Mouse (Mus musculus) limb, embryonic 11.5 days (tissue): Measurements from ENCODE around the gene Pgap2. TPM values are rescaled to one million over a fixed set of nuclear protein-coding genes. Genes with fewer than 3 reads are reported as not detected.

Source experiments
- ATAC-seq: fragments of 200-750 bp; cut with Nextera tagmentation; 2 replicates; pipeline ENCODE4 v1.8.0; 2017; ENCODE audit warnings: low read depth; ENCODE audit not compliant: insufficient number of reproducible peaks, low FRiP score, low TSS enrichment
- DNase-seq: peaks from one replicate; pipeline ENCODE4 v3.0.0-alpha.2; 2015; ENCODE audit warnings: low spot score
- H3K27ac ChIP-seq: fragments of 300-500 bp; sonication (generic); replicated peaks from 2 replicates; pipeline ENCODE4 v1.5.1; 2014; ENCODE audit warnings: low read depth, mild to moderate bottlenecking, low read length
- H3K27me3 ChIP-seq: fragments of 300-500 bp; sonication (generic); 2 replicates; pipeline ENCODE4 v1.6.1; 2014; ENCODE audit warnings: mild to moderate bottlenecking, low read length, mixed read lengths; ENCODE audit not compliant: control insufficient read depth, insufficient read depth
- H3K36me3 ChIP-seq: fragments of 300-500 bp; sonication (generic); 2 replicates; pipeline ENCODE4 v1.6.1; 2014; ENCODE audit warnings: mild to moderate bottlenecking, low read length, moderate library complexity, mixed read lengths; ENCODE audit not compliant: control insufficient read depth, insufficient read depth
- H3K4me1 ChIP-seq: fragments of 300-500 bp; sonication (generic); 2 replicates; pipeline ENCODE4 v1.6.1; 2014; ENCODE audit warnings: low read length, mixed read lengths; ENCODE audit not compliant: control insufficient read depth, insufficient read depth
- H3K4me2 ChIP-seq: fragments of 300-500 bp; sonication (generic); 2 replicates; pipeline ENCODE4 v1.6.1; 2014; ENCODE audit warnings: low read depth, mild to moderate bottlenecking, moderate library complexity; ENCODE audit not compliant: severe bottlenecking
- H3K4me3 ChIP-seq: fragments of 300-500 bp; sonication (generic); 2 replicates; pipeline ENCODE4 v1.5.1; 2014; ENCODE audit warnings: low read depth, low read length
- H3K9ac ChIP-seq: fragments of 300-500 bp; sonication (generic); 2 replicates; pipeline ENCODE4 v1.6.1; 2014; ENCODE audit warnings: mild to moderate bottlenecking, low read length
- H3K9me3 ChIP-seq: fragments of 300-500 bp; sonication (generic); 2 replicates; pipeline ENCODE4 v1.6.1; 2016; ENCODE audit warnings: low read length; ENCODE audit not compliant: control insufficient read depth
- WGBS: fragments of 180-500 bp; shearing (Covaris S2); extraction: QIAGEN DNeasy Blood & Tissue Kit; methylation state at CpG from one replicate; pipeline ENCODE4 v1.1.7; 2014; 5-methylcytosine and 5-hydroxymethylcytosine counted together
- polyA plus RNA-seq: library from polyadenylated mRNA; unstranded; fragments of >200 nt; fragmentation: Nextera tagmentation; extraction: Ambion mirVana; gene quantifications from 2 replicates; pipeline ENCODE4 v1.2.1, GENCODE M21; 2014

The Pgap2 gene
- polyA plus RNA-seq, 1 experiment from 2014 or later = 78.3 TPM

GRCm38 (mm10) chr7:102208806-102209363 is 1.1 kb upstream of the Pgap2 start:
- 63% methylated on average over 4 of the region's 4 CpGs for WGBS
- peak overlapping the region; percentile 63 for H3K4me2 ChIP-seq
- H3K9me3 ChIP-seq = no peaks in the 10 kb centered on the region

GRCm38 (mm10) chr7:102211071-102211470 is 1.1 kb downstream of the Pgap2 start:
- Histone ChIP-seq H3K9ac (peak overlapping the region; percentile 70; the same call in 1 of the 2 replicates), H3K36me3 (no peaks in the 10 kb centered on the region), H3K4me3 (peak overlapping the region; percentile 56), H3K4me2 (peak overlapping the region; percentile 68), H3K27ac (no peak overlapping the region), H3K4me1 (0 out of 2 replicates have a peak, but pooled peaks cover 3% of the 10 kb centered on the region), H3K9me3 (no peaks in the 10 kb centered on the region), H3K27me3 (no peaks in the 10 kb centered on the region)
- ATAC-seq = no peak
- WGBS = 59% methylated on average over 3 of the region's 3 CpGs
- no peak for DNase-seq

More at GRCm38 (mm10) chr7:102208806-102209363, 1.1 kb upstream of the Pgap2 start:
- H3K36me3 ChIP-seq = no peaks in the 10 kb centered on the region
- peak overlapping the region; percentile 22; the same call in 1 of the 2 replicates for H3K9ac ChIP-seq
- H3K27me3 ChIP-seq = no peaks in the 10 kb centered on the region
- H3K4me1 ChIP-seq = 0 out of 2 replicates have a peak, but pooled peaks cover 3% of the 10 kb centered on the region
- ATAC-seq (no peak), DNase-seq (no peak)
- no peak overlapping the region for H3K27ac ChIP-seq
- H3K4me3 ChIP-seq = peak overlapping the region; percentile 65

DNA sequence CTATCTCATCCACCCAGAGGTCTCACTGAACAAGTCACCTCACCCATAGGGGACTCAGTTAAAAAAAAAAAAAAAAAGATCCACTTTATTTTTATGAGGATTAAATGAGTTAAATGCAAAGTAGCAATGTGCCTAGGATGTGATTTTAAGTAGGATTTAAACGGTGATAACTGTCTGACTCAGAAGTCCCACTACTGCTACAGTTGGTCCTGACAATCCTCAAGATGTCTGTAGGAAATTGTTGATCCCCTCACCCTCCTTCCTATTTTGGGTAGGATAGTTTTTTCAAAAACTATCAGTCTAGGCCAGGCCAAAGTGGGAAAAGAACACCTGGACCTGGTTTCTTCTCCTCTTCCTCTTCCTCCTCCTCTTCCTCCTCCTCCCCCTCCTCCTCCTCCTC is 11.9 kb downstream of the Pgap2 start:
- Histone ChIP-seq H3K9ac (no peak overlapping the region), H3K36me3 (peaks cover 5% of the 10 kb centered on the region), H3K9me3 (no peaks in the 10 kb centered on the region), H3K27ac (no peak overlapping the region), H3K27me3 (no peaks in the 10 kb centered on the region), H3K4me1 (no peaks in the 10 kb centered on the region), H3K4me2 (no peak overlapping the region; the same call in 1 of the 2 replicates), H3K4me3 (no peak overlapping the region)
- ATAC-seq = no peak
- WGBS = 53% methylated on average over 1 of the region's 1 CpGs
- DNase-seq = no peak

DNA sequence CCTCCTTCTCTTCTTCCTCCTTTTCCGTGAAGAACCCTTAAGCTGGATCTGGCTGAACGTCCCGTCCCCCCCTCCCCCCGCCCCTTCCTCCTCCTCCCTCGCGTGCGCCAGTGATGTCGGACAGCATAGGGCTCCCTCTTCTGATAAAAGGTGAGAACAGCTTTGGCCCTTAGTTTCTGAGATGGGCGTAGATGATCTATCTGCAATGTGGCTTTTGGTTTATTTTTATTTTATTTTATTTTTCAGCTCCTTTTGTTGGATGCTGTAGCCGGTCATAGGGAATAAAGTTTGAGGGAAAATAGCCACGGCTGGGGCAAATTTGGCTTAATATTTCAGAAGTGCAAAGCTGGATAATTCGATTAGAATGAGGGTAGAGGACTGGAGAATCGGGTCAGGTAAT is 12.3 kb downstream of the Pgap2 start:
- peaks cover 5% of the 10 kb centered on the region for H3K36me3 ChIP-seq
- H3K9me3 ChIP-seq = no peaks in the 10 kb centered on the region
- peak overlapping the region; percentile 40; the same call in 1 of the 2 replicates for H3K9ac ChIP-seq
- H3K4me2 ChIP-seq = peak overlapping the region; percentile 71
- DNase-seq (peak; percentile 50), ATAC-seq (no peak)
- WGBS = 3% methylated on average over 6 of the region's 13 CpGs
- no peaks in the 10 kb centered on the region for H3K4me1 ChIP-seq
- H3K27me3 ChIP-seq = no peaks in the 10 kb centered on the region
- peak overlapping the region; percentile 63 for H3K4me3 ChIP-seq
- H3K27ac ChIP-seq = no peak overlapping the region

GRCm38 (mm10) chr7:102222830-102223556 is 13.0 kb downstream of the Pgap2 start:
- ATAC-seq = peak; percentile 75
- under 1% methylated on average over 31 of the region's 31 CpGs for WGBS

GRCm38 (mm10) chr7:102223883-102224738 is 14.1 kb downstream of the Pgap2 start:
- ATAC-seq (no peak), DNase-seq (no peak)
- Histone ChIP-seq H3K27ac (no peak overlapping the region), H3K9me3 (no peaks in the 10 kb centered on the region), H3K4me1 (no peaks in the 10 kb centered on the region), H3K4me3 (no peak overlapping the region), H3K4me2 (no peak overlapping the region), H3K27me3 (no peaks in the 10 kb centered on the region), H3K36me3 (peaks cover 8% of the 10 kb centered on the region), H3K9ac (no peak overlapping the region)
- 86% methylated on average over 5 of the region's 5 CpGs for WGBS

More at GRCm38 (mm10) chr7:102222830-102223556, 13.0 kb downstream of the Pgap2 start:
- peak; percentile 80 for DNase-seq
- Histone ChIP-seq H3K4me3 (peak overlapping the region; percentile 63), H3K36me3 (peaks cover 6% of the 10 kb centered on the region), H3K9ac (peak overlapping the region; percentile 71), H3K4me1 (no peaks in the 10 kb centered on the region), H3K9me3 (no peaks in the 10 kb centered on the region), H3K27me3 (no peaks in the 10 kb centered on the region), H3K27ac (peak overlapping the region; percentile 72), H3K4me2 (peak overlapping the region; percentile 71)

DNA sequence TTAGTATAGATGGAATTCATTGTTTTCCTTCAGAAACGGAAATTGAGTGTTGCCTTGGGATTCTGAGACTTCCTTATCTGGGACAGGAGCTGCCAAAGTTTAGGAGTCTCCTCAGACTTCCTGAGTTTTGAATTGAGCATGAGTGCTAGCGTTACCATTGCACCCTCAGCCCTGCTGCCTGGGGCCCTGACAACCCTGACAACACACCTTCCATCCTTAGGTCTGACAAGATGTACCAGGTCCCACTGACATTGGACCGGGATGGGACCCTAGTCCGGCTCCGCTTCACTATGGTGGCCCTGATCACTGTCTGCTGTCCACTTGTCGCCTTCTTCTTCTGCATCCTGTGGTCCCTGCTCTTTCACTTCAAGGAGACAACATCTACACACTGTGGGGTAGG is 16.0 kb downstream of the Pgap2 start:
- Histone ChIP-seq H3K4me2 (no peak overlapping the region), H3K4me1 (no peaks in the 10 kb centered on the region), H3K36me3 (peaks cover 8% of the 10 kb centered on the region), H3K27me3 (no peaks in the 10 kb centered on the region), H3K4me3 (no peak overlapping the region), H3K27ac (no peak overlapping the region), H3K9ac (no peak overlapping the region), H3K9me3 (no peaks in the 10 kb centered on the region)
- WGBS = 90% methylated on average over 6 of the region's 6 CpGs
- no peak for DNase-seq
- ATAC-seq = no peak

GRCm38 (mm10) chr7:102228049-102228670 is 18.2 kb downstream of the Pgap2 start:
- 92% methylated on average over 4 of the region's 4 CpGs for WGBS
- ATAC-seq = no peak

More at GRCm38 (mm10) chr7:102228049-102228670, 18.2 kb downstream of the Pgap2 start:
- no peak for DNase-seq
- no peak overlapping the region for H3K27ac ChIP-seq
- no peaks in the 10 kb centered on the region for H3K9me3 ChIP-seq
- H3K27me3 ChIP-seq = no peaks in the 10 kb centered on the region
- H3K36me3 ChIP-seq = peaks cover 8% of the 10 kb centered on the region
- H3K4me2 ChIP-seq = no peak overlapping the region
- no peak overlapping the region for H3K4me3 ChIP-seq
- no peaks in the 10 kb centered on the region for H3K4me1 ChIP-seq
- H3K9ac ChIP-seq = no peak overlapping the region
